Mouse (Mus musculus) heart, adult 2 months (tissue): ENCODE measurements around the gene Snrpd2.

Experiments used
- CTCF ChIP-seq: fragments of 200-600 bp; IDR thresholded peaks from 2 replicates; pipeline ENCODE4 v1.8.1; 2022; ENCODE audit warnings: antibody characterized with exemption, mild to moderate bottlenecking, moderate library complexity
- EP300 ChIP-seq: fragments of 200-500 bp; IDR thresholded peaks from 2 replicates; pipeline ENCODE4 v1.6.1; 2011; ENCODE audit warnings: low read depth, low read length, control low read depth; ENCODE audit not compliant: insufficient read depth
- POLR2A ChIP-seq: fragments of 200-500 bp; IDR thresholded peaks from 2 replicates; pipeline ENCODE4 v1.6.1; 2011; ENCODE audit warnings: mild to moderate bottlenecking, low read depth, low read length, control low read depth; ENCODE audit not compliant: insufficient read depth

DNA sequence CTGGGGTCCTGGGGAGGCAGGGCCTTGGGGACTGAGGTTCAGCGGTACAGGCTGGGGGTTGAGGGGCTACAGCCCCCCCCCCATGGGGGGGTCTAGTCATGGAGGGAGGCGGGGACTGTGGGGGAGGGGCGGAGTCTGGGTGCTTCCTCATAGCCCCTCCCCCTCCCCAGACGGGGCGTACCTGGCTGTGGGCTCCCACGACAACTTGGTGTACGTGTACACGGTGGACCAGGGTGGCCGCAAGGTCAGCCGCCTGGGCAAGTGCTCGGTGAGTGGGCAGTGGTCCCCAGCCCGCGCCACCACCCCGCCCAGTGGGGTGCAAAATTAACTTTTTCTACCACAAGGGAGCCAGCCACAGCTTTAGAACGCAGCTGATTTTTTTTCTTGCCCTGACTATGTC lies 52.1 kb downstream of the Snrpd2 start:
- TF ChIP-seq CTCF (no peak), EP300 (no peak), POLR2A (no peak)
